Mouse (Mus musculus) testis, adult 2 months (tissue): ENCODE measurements at regions not wholly inside any gene's neighbourhood (a gene's known extent, or its start where the extent isn't known, plus 50 kb on each side); places are given as distances from the start of the nearest gene placed in this dataset.
"Not testable (repeated sequence)": the region's sequence is repeated elsewhere in the genome, so short reads cannot be mapped to it uniquely, and the experiment has no call there.

Source experiments
- H3K27ac ChIP-seq: fragments of 200-500 bp; 2 replicates; pipeline ENCODE4 v1.5.1; 2012; ENCODE audit warnings: low read depth, low read length; ENCODE audit not compliant: control insufficient read depth, insufficient read depth
- H3K27me3 ChIP-seq: fragments of 200-500 bp; 2 replicates; pipeline ENCODE4 v1.6.1; 2012; ENCODE audit warnings: mild to moderate bottlenecking, low read length, moderate library complexity; ENCODE audit not compliant: control insufficient read depth, insufficient read depth
- H3K36me3 ChIP-seq: fragments of 200-500 bp; 2 replicates; pipeline ENCODE4 v1.6.1; 2012; ENCODE audit warnings: mild to moderate bottlenecking, low read length; ENCODE audit not compliant: control insufficient read depth, insufficient read depth
- H3K4me1 ChIP-seq: fragments of 200-500 bp; 2 replicates; pipeline ENCODE4 v1.6.1; 2012; ENCODE audit warnings: low read length; ENCODE audit not compliant: control insufficient read depth, insufficient read depth
- H3K4me3 ChIP-seq: fragments of 200-500 bp; 2 replicates; pipeline ENCODE4 v1.5.1; 2012; ENCODE audit warnings: low read depth, mild to moderate bottlenecking, low read length, moderate library complexity, mixed read lengths; ENCODE audit not compliant: control insufficient read depth
- CTCF ChIP-seq: fragments of 200-500 bp; IDR thresholded peaks from 2 replicates; pipeline ENCODE4 v1.5.1; 2012; ENCODE audit warnings: low read depth, mild to moderate bottlenecking, inconsistent platforms, low read length, moderate library complexity; ENCODE audit not compliant: control insufficient read depth, insufficient read depth, insufficient replicate concordance
- POLR2A ChIP-seq: fragments of 200-500 bp; IDR thresholded peaks from 2 replicates; pipeline ENCODE4 v1.6.1; 2012; ENCODE audit warnings: low read depth, mild to moderate bottlenecking, inconsistent platforms, low read length, moderate library complexity; ENCODE audit not compliant: control insufficient read depth

DNA sequence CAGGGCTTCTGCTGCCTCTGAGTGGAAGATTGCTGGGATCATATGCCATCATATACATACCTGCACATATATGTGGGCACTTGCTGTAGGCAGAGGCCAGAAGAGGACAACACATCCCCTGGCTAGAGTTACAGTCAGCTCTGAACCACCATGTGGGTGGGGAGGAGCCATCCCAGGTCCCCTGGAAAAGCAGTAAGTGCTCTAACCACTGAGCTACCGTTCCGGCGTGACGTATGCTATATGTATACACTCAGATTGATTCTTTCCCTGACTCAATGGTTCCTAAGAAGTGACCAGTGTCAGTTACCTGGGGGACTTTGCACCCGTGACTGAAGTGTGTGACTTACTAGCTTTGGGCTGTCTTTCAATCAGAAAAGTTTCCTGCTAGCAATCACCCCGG lies 104.6 kb downstream of the Sox2 start:
- Histone ChIP-seq H3K4me1 (0 out of 2 replicates have a peak, but pooled peaks cover 2% of the 10 kb centered on the region), H3K36me3 (no peaks in the 10 kb centered on the region), H3K27ac (no peak overlapping the region), H3K4me3 (no peak overlapping the region), H3K27me3 (no peaks in the 10 kb centered on the region)
- TF ChIP-seq CTCF (no peak), POLR2A (no peak)

DNA sequence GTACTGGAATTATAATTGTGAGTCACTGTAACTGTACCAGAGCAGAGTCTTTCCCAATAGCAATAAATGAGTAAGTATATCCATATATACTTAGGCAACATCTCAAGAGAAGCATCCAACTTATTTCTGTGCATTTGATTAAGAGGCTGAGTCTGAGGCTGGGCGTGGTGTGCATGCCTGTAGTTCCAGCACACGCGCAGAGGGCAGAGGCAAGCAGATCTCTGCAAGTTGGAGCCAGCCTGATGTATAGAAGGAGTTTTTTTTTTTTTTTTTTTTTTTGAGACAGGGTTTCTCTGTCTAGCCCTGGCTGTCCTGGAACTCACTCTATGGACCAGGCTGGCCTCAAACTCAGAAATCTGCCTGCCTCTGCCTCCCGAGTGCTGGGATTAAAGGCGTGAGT lies 105.1 kb downstream of the Sox2 start:
- not testable (repeated sequence) for H3K36me3 ChIP-seq, H3K4me3 ChIP-seq, H3K4me1 ChIP-seq, H3K27me3 ChIP-seq, H3K27ac ChIP-seq

GRCm38 (mm10) chr3:34756632-34757031 lies 106.4 kb downstream of the Sox2 start:
- no peak overlapping the region for H3K27ac ChIP-seq
- H3K27me3 ChIP-seq: no peaks in the 10 kb centered on the region
- TF ChIP-seq CTCF (no peak), POLR2A (no peak)
- H3K4me3 ChIP-seq: no peak overlapping the region
- no peaks in the 10 kb centered on the region for H3K36me3 ChIP-seq
- H3K4me1 ChIP-seq: 0 out of 2 replicates have a peak, but pooled peaks cover 2% of the 10 kb centered on the region

DNA sequence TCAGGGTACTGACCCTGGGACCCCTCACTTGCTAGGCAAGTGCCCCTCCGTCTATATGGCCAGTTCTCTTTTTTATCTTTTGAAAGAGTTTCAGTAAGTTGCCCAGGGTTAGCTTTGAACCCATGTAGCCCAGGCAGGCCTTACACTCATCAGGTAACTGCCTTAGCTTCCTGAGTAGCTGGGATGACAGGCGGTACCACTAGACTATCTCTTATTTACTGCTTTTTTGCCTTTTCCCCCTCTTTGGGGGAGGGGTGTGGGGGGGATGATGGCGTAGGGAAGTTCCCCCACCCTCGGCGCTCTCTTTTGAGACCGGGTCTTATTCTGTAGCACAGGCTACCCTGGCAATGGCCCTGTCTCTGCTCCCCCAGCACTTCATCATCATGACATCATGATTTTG lies 106.9 kb downstream of the Sox2 start:
- TF ChIP-seq CTCF (no peak), POLR2A (no peak)
- H3K4me1 ChIP-seq: 0 out of 2 replicates have a peak, but pooled peaks cover 2% of the 10 kb centered on the region
- no peak overlapping the region for H3K4me3 ChIP-seq
- no peaks in the 10 kb centered on the region for H3K27me3 ChIP-seq
- no peaks in the 10 kb centered on the region for H3K36me3 ChIP-seq
- no peak overlapping the region for H3K27ac ChIP-seq

DNA sequence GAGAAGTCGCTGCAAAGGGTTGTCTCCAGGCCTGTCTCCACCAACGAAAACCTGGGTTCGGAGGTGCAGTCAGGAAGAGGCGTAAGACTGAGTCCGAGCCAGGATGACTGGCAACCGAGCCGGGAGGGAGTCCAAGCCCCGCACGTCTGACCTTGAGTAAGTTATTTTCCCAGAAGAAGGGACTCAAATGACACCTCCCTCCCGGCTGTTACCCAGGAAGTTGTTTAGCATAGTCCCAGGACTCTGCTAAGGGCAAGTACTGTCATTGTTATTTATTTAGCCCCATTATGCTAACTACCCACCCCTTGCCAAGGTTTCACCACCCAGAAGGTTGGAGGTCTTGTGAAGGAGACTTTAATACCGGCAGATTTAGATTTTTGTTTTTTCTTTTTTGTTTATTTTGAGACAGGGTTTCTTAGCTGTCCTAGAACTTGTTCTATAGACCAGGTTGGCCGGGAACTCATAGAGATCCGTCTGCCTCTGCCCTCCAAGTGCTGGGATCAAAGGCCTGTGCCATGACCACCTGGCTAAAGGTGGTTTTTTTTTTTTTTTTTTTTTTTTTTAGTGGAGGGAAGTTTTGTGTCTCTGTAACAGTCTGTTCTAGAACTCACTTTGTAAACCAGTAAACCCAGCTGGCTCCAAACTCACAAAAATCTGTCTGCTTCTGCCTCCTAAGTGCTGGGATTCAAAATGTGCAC lies 107.8 kb downstream of the Sox2 start:
- no peak overlapping the region for H3K4me3 ChIP-seq
- no peak overlapping the region for H3K27ac ChIP-seq
- TF ChIP-seq CTCF (no peak), POLR2A (no peak)

GRCm38 (mm10) chr3:34759942-34760640 lies 109.9 kb downstream of the Sox2 start:
- H3K36me3 ChIP-seq: no peaks in the 10 kb centered on the region

More for the DNA sequence above, 107.8 kb downstream of the Sox2 start:
- H3K36me3 ChIP-seq: no peaks in the 10 kb centered on the region
- 0 out of 2 replicates have a peak, but pooled peaks cover 2% of the 10 kb centered on the region for H3K4me1 ChIP-seq
- no peaks in the 10 kb centered on the region for H3K27me3 ChIP-seq

DNA sequence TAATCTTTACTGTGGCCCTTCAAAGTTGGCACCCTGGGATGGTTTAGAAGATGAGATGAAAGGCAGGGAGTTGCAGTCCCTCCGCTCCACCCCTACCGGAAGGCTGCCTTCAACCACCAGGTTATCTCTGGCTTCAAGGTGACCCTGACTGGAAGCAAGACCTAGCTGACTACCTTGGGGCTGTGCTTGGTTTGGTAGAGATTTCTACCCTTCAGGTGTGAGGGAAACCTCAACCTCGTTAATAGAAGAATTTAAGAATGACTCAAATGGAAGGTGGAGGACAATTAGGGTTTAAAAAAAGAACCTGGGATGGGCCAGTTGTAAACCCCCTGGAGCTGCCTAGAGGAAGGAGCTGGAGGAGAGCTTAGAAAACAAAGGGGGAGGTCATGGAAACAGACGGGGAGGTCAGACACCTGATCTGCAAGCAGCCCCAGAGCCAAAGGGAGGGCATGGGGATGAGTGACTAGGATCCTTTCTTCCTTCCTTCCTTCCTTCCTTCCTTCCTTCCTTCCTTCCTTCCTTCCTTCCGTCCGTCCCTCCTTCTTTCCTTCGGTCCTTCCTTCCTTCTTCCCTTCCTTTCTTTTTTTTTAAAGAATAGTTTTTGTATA lies 111.1 kb downstream of the Sox2 start:
- TF ChIP-seq POLR2A (no peak), CTCF (no peak)
- Histone ChIP-seq H3K27me3 (no peaks in the 10 kb centered on the region), H3K4me1 (0 out of 2 replicates have a peak, but pooled peaks cover 2% of the 10 kb centered on the region), H3K27ac (no peak overlapping the region), H3K4me3 (no peak overlapping the region), H3K36me3 (no peaks in the 10 kb centered on the region)

More at GRCm38 (mm10) chr3:34759942-34760640, 109.9 kb downstream of the Sox2 start:
- no peaks in the 10 kb centered on the region for H3K27me3 ChIP-seq
- 0 out of 2 replicates have a peak, but pooled peaks cover 2% of the 10 kb centered on the region for H3K4me1 ChIP-seq
- no peak overlapping the region for H3K4me3 ChIP-seq
- no peak overlapping the region for H3K27ac ChIP-seq
- TF ChIP-seq POLR2A (no peak), CTCF (peak; percentile 58)
